Mouse (Mus musculus) CH12.LX (cell line): ENCODE data around the gene Lpar3.

Experiments
- CHD2 ChIP-seq: IDR thresholded peaks from 2 replicates; pipeline ENCODE4 v1.6.1; 2011; ENCODE audit warnings: low read length, improper control_type of control experiment
- CTCF ChIP-seq, 2 experiments: IDR thresholded peaks in 1 of 2; conservative IDR thresholded peaks in 1 of 2; 2 replicates each; pipeline ENCODE4 v1.5.1; 2011 to 2012; ENCODE audit warnings: low read depth in 2 of 2, low read length in 2 of 2, improper control_type of control experiment in 1 of 2, inconsistent platforms in 1 of 2, mild to moderate bottlenecking in 1 of 2, moderate library complexity in 1 of 2
- ELF1 ChIP-seq: IDR thresholded peaks from 2 replicates; pipeline ENCODE4 v1.6.1; 2014; ENCODE audit warnings: low read depth, mild to moderate bottlenecking, inconsistent platforms, low read length, improper control_type of control experiment
- EP300 ChIP-seq: IDR thresholded peaks from 2 replicates; pipeline ENCODE4 v1.6.1; 2011; ENCODE audit warnings: low read length, improper control_type of control experiment
- JUND ChIP-seq: conservative IDR thresholded peaks from 2 replicates; pipeline ENCODE4 v1.6.1; 2011; ENCODE audit warnings: low read depth, low read length, improper control_type of control experiment
- MAX ChIP-seq: IDR thresholded peaks from 2 replicates; pipeline ENCODE4 v1.6.1; 2011; ENCODE audit warnings: low read length, improper control_type of control experiment
- POLR2A ChIP-seq: IDR thresholded peaks from 2 replicates; pipeline ENCODE4 v1.6.1; 2011; ENCODE audit warnings: low read depth, mild to moderate bottlenecking, improper control_type of control experiment, low read length
- RAD21 ChIP-seq: IDR thresholded peaks from 2 replicates; pipeline ENCODE4 v1.6.1; 2011; ENCODE audit warnings: low read depth, mild to moderate bottlenecking, low read length, improper control_type of control experiment, moderate library complexity
- TCF12 ChIP-seq: IDR thresholded peaks from 2 replicates; pipeline ENCODE4 v1.6.1; 2014; ENCODE audit warnings: low read depth, mild to moderate bottlenecking, inconsistent platforms, low read length, improper control_type of control experiment
- UBTF ChIP-seq: IDR thresholded peaks from 2 replicates; pipeline ENCODE4 v1.6.1; 2012; ENCODE audit warnings: low read depth, mild to moderate bottlenecking, inconsistent platforms, low read length, improper control_type of control experiment, moderate library complexity

DNA sequence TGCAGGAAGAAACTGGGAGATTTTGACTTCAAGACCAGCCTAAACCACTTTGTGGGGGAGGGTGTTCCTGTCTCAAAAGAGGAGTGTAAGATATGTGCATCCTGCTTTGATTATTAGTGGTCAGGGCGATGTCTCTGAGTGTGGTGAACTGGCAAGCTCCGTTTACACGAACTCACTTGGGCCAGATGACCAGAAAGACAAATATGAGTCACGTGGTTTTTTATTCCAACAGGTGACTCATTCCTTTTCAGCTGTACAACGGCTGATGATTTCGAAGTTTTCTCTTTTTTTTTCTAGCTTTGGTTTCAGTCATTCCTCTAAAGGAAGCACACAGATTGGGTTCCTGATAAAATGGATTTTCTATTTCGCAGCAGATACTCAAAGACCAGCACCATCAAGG, 43.5 kb upstream of the Lpar3 start:
- TF ChIP-seq POLR2A (no peak), ELF1 (no peak), CTCF (conservative IDR thresholded peaks at IDR 0.05 in 1 of 2, IDR thresholded peaks at IDR 0.05 in 1 of 2; ENCODE audit: low read depth in 2 of 2, low read length in 2 of 2) (no peak), RAD21 (no peak), UBTF (no peak), MAX (peak; percentile 31), TCF12 (peak; percentile 50; the same call in 1 of the 2 replicates), CHD2 (no peak), EP300 (peak; percentile 85), JUND (peak; percentile 85)
